Mouse (Mus musculus) thymus, adult 2 months (tissue): ENCODE measurements around the gene Gon4l. TPM values are rescaled to one million over a fixed set of nuclear protein-coding genes. Genes with fewer than 3 reads are reported as not detected.
"Not testable (repeated sequence)": the region's sequence is repeated elsewhere in the genome, so short reads cannot be mapped to it uniquely, and the experiment has no call there.

ENCODE experiments used
- DNase-seq: peaks from one replicate; pipeline ENCODE4 v3.0.0; 2021
- H3K27ac ChIP-seq: fragments of 200-500 bp; 2 replicates; pipeline ENCODE4 v1.5.1; 2012; ENCODE audit warnings: low read length, control low read depth; ENCODE audit not compliant: control insufficient read depth, insufficient read depth
- H3K27me3 ChIP-seq: fragments of 200-500 bp; 2 replicates; pipeline ENCODE4 v1.6.1; 2012; ENCODE audit warnings: mild to moderate bottlenecking, low read length, moderate library complexity, mixed read lengths; ENCODE audit not compliant: control insufficient read depth, insufficient read depth
- H3K36me3 ChIP-seq: fragments of 200-500 bp; 2 replicates; pipeline ENCODE4 v1.6.1; 2012; ENCODE audit warnings: mild to moderate bottlenecking, low read length, moderate library complexity; ENCODE audit not compliant: control insufficient read depth, insufficient read depth
- H3K4me1 ChIP-seq: fragments of 200-500 bp; replicated peaks from 2 replicates; pipeline ENCODE4 v1.6.1; 2012; ENCODE audit warnings: low read length; ENCODE audit not compliant: control insufficient read depth, insufficient read depth
- H3K4me3 ChIP-seq: fragments of 200-500 bp; 2 replicates; pipeline ENCODE4 v1.5.1; 2012; ENCODE audit warnings: mild to moderate bottlenecking, low read length, control low read depth, moderate library complexity; ENCODE audit not compliant: control insufficient read depth, insufficient read depth
- CTCF ChIP-seq: fragments of 200-500 bp; IDR thresholded peaks from 2 replicates; pipeline ENCODE4 v1.5.1; 2012; ENCODE audit warnings: mild to moderate bottlenecking, control low read depth, low read length, moderate library complexity, borderline replicate concordance; ENCODE audit not compliant: control insufficient read depth, poor library complexity, insufficient read depth; ENCODE audit errors: extremely low read depth
- POLR2A ChIP-seq: fragments of 200-500 bp; IDR thresholded peaks from 2 replicates; pipeline ENCODE4 v1.6.1; 2012; ENCODE audit warnings: mild to moderate bottlenecking, low read length, control low read depth, moderate library complexity; ENCODE audit not compliant: control insufficient read depth, poor library complexity, insufficient read depth; ENCODE audit errors: extremely low read depth
- WGBS: fragments of 180-500 bp; shearing (Covaris S2); methylation state at CpG from one replicate; pipeline ENCODE4 v1.1.7; 2018; 5-methylcytosine and 5-hydroxymethylcytosine counted together
- polyA plus RNA-seq: library from polyadenylated mRNA; depleted of rRNA; stranded (reverse); fragments of >200 nt; gene quantifications from 2 replicates; pipeline ENCODE4 v1.2.3, GENCODE M21; 2012; rRNA removed

Gon4l gene
- polyA plus RNA-seq, result 25.1 and 26.5 TPM in 2 replicates

GRCm38 (mm10) chr3:88834951-88835491 lies at the start of gene Gon4l:
Gene Gon4l, plus strand, starts transcription at chr3:88835231.
- H3K4me3 ChIP-seq, result peak within 1 kb of the TSS; percentile 63
- not testable (repeated sequence) for H3K36me3 ChIP-seq, H3K27me3 ChIP-seq, H3K4me1 ChIP-seq
- 5% methylated on average over 31 of the region's 39 CpGs for WGBS
- peak; percentile 37 for DNase-seq
- peak within 1 kb of the TSS; percentile 45; the same call in 1 of the 2 replicates for H3K27ac ChIP-seq

GRCm38 (mm10) chr3:88786323-88786722 lies 48.7 kb upstream of the Gon4l start:
- H3K27me3 ChIP-seq, H3K36me3 ChIP-seq, H3K4me1 ChIP-seq, H3K4me3 ChIP-seq, DNase-seq, H3K27ac ChIP-seq: not testable (repeated sequence)
- 100% methylated on average over 1 of the region's 4 CpGs for WGBS

- H3K27me3 ChIP-seq, H3K4me1 ChIP-seq, DNase-seq, H3K4me3 ChIP-seq, H3K27ac ChIP-seq, H3K36me3 ChIP-seq: not testable (repeated sequence)
- no CpG with 5 or more reads among the region's 8 CpGs for WGBS
Measured at GRCm38 (mm10) chr3:88786805-88787204, 48.2 kb upstream of the Gon4l start.

GRCm38 (mm10) chr3:88788033-88788432 lies 47.0 kb upstream of the Gon4l start:
- H3K27me3 ChIP-seq, H3K36me3 ChIP-seq, H3K4me1 ChIP-seq, DNase-seq, H3K27ac ChIP-seq, H3K4me3 ChIP-seq: not testable (repeated sequence)
- 100% methylated on average over 2 of the region's 4 CpGs for WGBS

- 95% methylated on average over 6 of the region's 6 CpGs for WGBS
- H3K27ac ChIP-seq, H3K4me3 ChIP-seq, H3K36me3 ChIP-seq, DNase-seq, H3K4me1 ChIP-seq, H3K27me3 ChIP-seq: not testable (repeated sequence)
Measured at GRCm38 (mm10) chr3:88797507-88797906, 37.5 kb upstream of the Gon4l start.

- Histone ChIP-seq H3K4me1 (no peaks in the 10 kb centered on the region), H3K27ac (no peak overlapping the region), H3K27me3 (no peaks in the 10 kb centered on the region), H3K4me3 (no peak overlapping the region), H3K36me3 (peaks cover 8% of the 10 kb centered on the region; the same call in 1 of the 2 replicates)
- 93% methylated on average over 5 of the region's 5 CpGs for WGBS
- TF ChIP-seq CTCF (no peak), POLR2A (no peak)
- DNase-seq, result no peak
Measured at GRCm38 (mm10) chr3:88803910-88804540, 31.0 kb upstream of the Gon4l start.

GRCm38 (mm10) chr3:88825710-88826109 lies 9.3 kb upstream of the Gon4l start:
- no peak overlapping the region for H3K27ac ChIP-seq
- H3K36me3 ChIP-seq, result peaks cover 16% of the 10 kb centered on the region
- H3K4me1 ChIP-seq, result no peaks in the 10 kb centered on the region
- TF ChIP-seq CTCF (no peak), POLR2A (no peak)
- DNase-seq, result peak; percentile 19
- H3K27me3 ChIP-seq, result no peaks in the 10 kb centered on the region
- H3K4me3 ChIP-seq, result no peak overlapping the region
- WGBS, result 100% methylated on average over 1 of the region's 1 CpGs

- TF ChIP-seq CTCF, result no peak
- TF ChIP-seq POLR2A, result no peak
- no peak overlapping the region for H3K27ac ChIP-seq
- H3K36me3 ChIP-seq, result peaks cover 12% of the 10 kb centered on the region
- 0 out of 2 replicates have a peak, but pooled peaks cover under 1% of the 10 kb centered on the region for H3K4me1 ChIP-seq
- WGBS, result 97% methylated on average over 9 of the region's 9 CpGs
- H3K27me3 ChIP-seq, result no peaks in the 10 kb centered on the region
- no peak overlapping the region for H3K4me3 ChIP-seq
- no peak for DNase-seq
Measured at GRCm38 (mm10) chr3:88827231-88827630, 7.8 kb upstream of the Gon4l start.

- peak; percentile 25 for DNase-seq
- Histone ChIP-seq H3K27ac (peak overlapping the region; percentile 34; the same call in 1 of the 2 replicates), H3K4me3 (peak overlapping the region; percentile 37)
- H3K27me3 ChIP-seq, H3K4me1 ChIP-seq, H3K36me3 ChIP-seq: not testable (repeated sequence)
- 32% methylated on average over 23 of the region's 28 CpGs for WGBS
Measured at GRCm38 (mm10) chr3:88831177-88832121, 3.6 kb upstream of the Gon4l start.

GRCm38 (mm10) chr3:88832388-88832787 lies 2.6 kb upstream of the Gon4l start:
- DNase-seq, result peak; percentile 42
- WGBS, result 4% methylated on average over 14 of the region's 14 CpGs
- not testable (repeated sequence) for H3K36me3 ChIP-seq

More at GRCm38 (mm10) chr3:88832388-88832787, 2.6 kb upstream of the Gon4l start:
- H3K27me3 ChIP-seq, H3K4me1 ChIP-seq, H3K27ac ChIP-seq, H3K4me3 ChIP-seq: not testable (repeated sequence)
